Mouse (Mus musculus) hindbrain, embryonic 12.5 days (tissue): ENCODE measurements around the gene Polr2l. TPM values are rescaled to one million over a fixed set of nuclear protein-coding genes. Genes with fewer than 3 reads are reported as not detected.

Source experiments
- ATAC-seq: fragments of 200-750 bp; cut with Nextera tagmentation; 2 replicates; pipeline ENCODE4 v1.8.0; 2017; ENCODE audit warnings: moderate TSS enrichment; ENCODE audit not compliant: low FRiP score
- H3K27ac ChIP-seq: fragments of 300-500 bp; sonication (generic); 2 replicates; pipeline ENCODE4 v1.5.1; 2016; ENCODE audit warnings: mild to moderate bottlenecking
- H3K27me3 ChIP-seq: fragments of 300-500 bp; sonication (generic); 2 replicates; pipeline ENCODE4 v1.6.1; 2016; ENCODE audit warnings: mild to moderate bottlenecking
- H3K36me3 ChIP-seq: fragments of 300-500 bp; sonication (generic); 2 replicates; pipeline ENCODE4 v1.6.1; 2016; ENCODE audit warnings: mild to moderate bottlenecking
- H3K4me1 ChIP-seq: fragments of 300-500 bp; sonication (generic); 2 replicates; pipeline ENCODE4 v1.6.1; 2016
- H3K4me2 ChIP-seq: fragments of 300-500 bp; sonication (generic); replicated peaks from 2 replicates; pipeline ENCODE4 v1.6.1; 2016; ENCODE audit warnings: mild to moderate bottlenecking
- H3K4me3 ChIP-seq: fragments of 300-500 bp; sonication (generic); 2 replicates; pipeline ENCODE4 v1.5.1; 2016; ENCODE audit warnings: mild to moderate bottlenecking
- H3K9ac ChIP-seq: fragments of 300-500 bp; sonication (generic); 2 replicates; pipeline ENCODE4 v1.6.1; 2016; ENCODE audit warnings: mild to moderate bottlenecking, moderate library complexity
- H3K9me3 ChIP-seq: fragments of 300-500 bp; sonication (generic); replicated peaks from 2 replicates; pipeline ENCODE4 v1.6.1; 2016; ENCODE audit warnings: mild to moderate bottlenecking
- WGBS: fragments of 180-500 bp; shearing (Covaris S2); methylation state at CpG from one replicate; pipeline ENCODE4 v1.1.7; 2016; 5-methylcytosine and 5-hydroxymethylcytosine counted together
- polyA plus RNA-seq: library from polyadenylated mRNA; unstranded; fragments of >200 nt; fragmentation: Nextera tagmentation; extraction: Ambion mirVana; gene quantifications from 2 replicates; pipeline ENCODE4 v1.2.1, GENCODE M21; 2016

The Polr2l gene
- polyA plus RNA-seq, 1 experiment from 2014 or later, result 69.0 TPM

- Histone ChIP-seq H3K36me3 (peaks cover 34% of the 10 kb centered on the region), H3K4me2 (no peak overlapping the region), H3K4me1 (peaks cover 59% of the 10 kb centered on the region), H3K9ac (no peak overlapping the region), H3K4me3 (no peak overlapping the region), H3K27ac (no peak overlapping the region), H3K27me3 (peaks cover 18% of the 10 kb centered on the region), H3K9me3 (no peaks in the 10 kb centered on the region)
- ATAC-seq, result no peak
- 79% methylated on average over 6 of the region's 6 CpGs for WGBS
Observed at GRCm38 (mm10) chr7:141472226-141472625, 2.7 kb downstream of the Polr2l start.

DNA sequence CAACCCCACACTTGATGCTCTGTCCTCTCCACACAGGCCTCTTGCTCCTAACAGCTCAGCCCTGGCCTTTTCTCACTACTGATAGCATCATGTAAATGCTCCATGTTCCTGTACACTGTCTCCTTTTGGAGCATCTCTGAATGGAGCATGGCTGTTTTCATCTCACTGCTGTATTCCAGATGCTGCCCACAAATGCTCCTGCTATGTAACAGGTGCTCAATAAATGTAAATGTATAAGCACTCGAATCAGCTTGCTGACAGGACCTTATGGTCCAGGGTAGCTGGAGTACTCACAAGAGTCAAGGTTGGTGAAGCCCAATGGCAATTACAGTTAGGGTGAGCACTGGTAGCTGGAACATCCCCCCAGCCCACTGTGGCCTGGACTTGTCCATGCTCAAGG, 3.7 kb downstream of the Polr2l start:
- Histone ChIP-seq H3K9ac (no peak overlapping the region), H3K27me3 (peaks cover 14% of the 10 kb centered on the region), H3K4me1 (peaks cover 56% of the 10 kb centered on the region), H3K4me2 (no peak overlapping the region), H3K4me3 (no peak overlapping the region), H3K36me3 (peaks cover 34% of the 10 kb centered on the region), H3K27ac (no peak overlapping the region), H3K9me3 (no peaks in the 10 kb centered on the region)
- 98% methylated on average over 1 of the region's 1 CpGs for WGBS
- no peak for ATAC-seq

DNA sequence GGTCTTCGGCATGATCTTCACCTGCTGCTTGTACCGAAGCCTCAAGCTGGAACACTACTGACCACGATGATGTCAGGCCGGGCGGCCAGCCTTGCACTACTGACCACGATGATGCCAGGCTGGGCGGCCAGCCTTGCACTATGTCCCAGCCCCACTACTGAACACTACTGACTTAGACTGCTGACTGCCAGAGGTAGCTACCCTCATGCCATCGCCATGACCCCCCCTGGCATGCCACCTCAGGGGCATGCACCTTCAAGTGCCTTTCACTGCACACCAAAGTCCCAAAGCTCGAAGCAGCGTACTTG, 4.3 kb downstream of the Polr2l start:
- Histone ChIP-seq H3K4me1 (peaks cover 51% of the 10 kb centered on the region), H3K27me3 (peaks cover 14% of the 10 kb centered on the region), H3K4me3 (no peak overlapping the region), H3K4me2 (no peak overlapping the region), H3K9ac (no peak overlapping the region), H3K36me3 (peaks cover 34% of the 10 kb centered on the region), H3K9me3 (no peaks in the 10 kb centered on the region), H3K27ac (no peak overlapping the region)
- WGBS, result 92% methylated on average over 10 of the region's 10 CpGs
- ATAC-seq, result no peak

DNA sequence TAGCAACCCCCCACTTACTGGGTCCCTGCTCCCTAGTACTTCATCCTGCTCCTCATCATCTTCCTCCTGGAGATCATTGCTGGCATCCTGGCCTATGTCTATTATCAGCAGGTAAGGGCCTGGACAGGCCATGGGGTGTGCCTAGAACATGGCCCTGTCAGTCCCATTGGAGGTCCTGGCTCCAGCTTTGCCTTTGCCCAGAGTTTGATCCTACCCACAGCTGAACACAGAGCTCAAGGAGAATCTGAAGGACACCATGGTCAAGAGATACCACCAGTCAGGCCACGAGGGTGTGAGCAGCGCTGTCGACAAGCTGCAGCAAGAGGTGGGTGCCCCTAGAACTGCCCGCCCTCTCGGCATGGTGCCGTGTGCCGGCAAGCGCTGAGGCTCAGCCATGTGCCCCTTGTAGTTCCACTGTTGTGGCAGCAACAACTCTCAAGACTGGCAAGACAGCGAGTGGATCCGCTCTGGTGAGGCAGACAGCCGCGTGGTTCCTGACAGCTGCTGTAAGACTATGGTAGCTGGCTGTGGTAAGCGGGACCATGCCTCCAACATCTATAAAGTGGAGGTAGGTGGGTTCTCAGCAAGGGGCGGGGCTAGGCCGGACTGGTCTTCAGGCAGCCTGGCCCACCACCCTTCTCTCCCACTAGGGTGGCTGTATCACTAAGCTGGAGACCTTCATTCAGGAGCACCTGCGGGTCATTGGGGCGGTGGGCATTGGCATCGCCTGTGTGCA, 4.9 kb downstream of the Polr2l start:
- Histone ChIP-seq H3K4me2 (peak overlapping the region; percentile 65), H3K27ac (peak overlapping the region; percentile 5; the same call in 1 of the 2 replicates), H3K27me3 (peaks cover 18% of the 10 kb centered on the region), H3K9me3 (no peaks in the 10 kb centered on the region), H3K4me3 (no peak overlapping the region), H3K4me1 (peaks cover 54% of the 10 kb centered on the region), H3K36me3 (peaks cover 34% of the 10 kb centered on the region), H3K9ac (peak overlapping the region; percentile 77; the same call in 1 of the 2 replicates)
- 95% methylated on average over 18 of the region's 18 CpGs for WGBS
- ATAC-seq, result no peak

- Histone ChIP-seq H3K36me3 (peaks cover 34% of the 10 kb centered on the region), H3K4me1 (peaks cover 56% of the 10 kb centered on the region), H3K27ac (peak overlapping the region; percentile 92), H3K4me3 (peak overlapping the region; percentile 61), H3K27me3 (peaks cover 25% of the 10 kb centered on the region), H3K9me3 (no peaks in the 10 kb centered on the region), H3K4me2 (peak overlapping the region; percentile 65), H3K9ac (peak overlapping the region; percentile 77)
- ATAC-seq, result no peak
- WGBS, result 70% methylated on average over 6 of the region's 6 CpGs
Observed at GRCm38 (mm10) chr7:141469352-141469751, 5.6 kb downstream of the Polr2l start.

- H3K27me3 ChIP-seq, result peaks cover 32% of the 10 kb centered on the region
- peaks cover 49% of the 10 kb centered on the region for H3K4me1 ChIP-seq
- WGBS, result 20% methylated on average over 8 of the region's 8 CpGs
- peak; percentile 85 for ATAC-seq
- peaks cover 34% of the 10 kb centered on the region for H3K36me3 ChIP-seq
- H3K4me2 ChIP-seq, result peak overlapping the region; percentile 65
- H3K4me3 ChIP-seq, result peak overlapping the region; percentile 61
- H3K27ac ChIP-seq, result peak overlapping the region; percentile 92
- peak overlapping the region; percentile 77 for H3K9ac ChIP-seq
- H3K9me3 ChIP-seq, result no peaks in the 10 kb centered on the region
Observed at GRCm38 (mm10) chr7:141468522-141469211, 6.3 kb downstream of the Polr2l start.

DNA sequence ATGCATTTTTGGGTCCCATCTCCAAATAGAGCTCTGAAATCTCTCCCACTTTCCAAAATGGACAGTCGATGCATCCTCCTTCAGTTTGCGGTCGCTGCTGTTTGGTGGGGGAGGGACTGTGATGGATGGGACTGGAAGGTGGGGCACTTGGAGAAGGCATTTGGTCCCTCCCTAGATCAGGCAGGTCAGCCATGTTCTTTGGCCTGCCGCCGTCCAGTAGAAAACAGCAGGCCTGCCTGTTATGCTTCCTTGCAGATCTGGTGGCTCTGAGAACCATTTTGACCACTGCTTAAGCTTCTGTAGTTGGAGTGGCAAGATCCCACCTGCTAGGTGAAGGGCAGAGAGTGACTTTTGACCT, 6.8 kb downstream of the Polr2l start:
- H3K27me3 ChIP-seq, result peaks cover 37% of the 10 kb centered on the region
- WGBS, result 19% methylated on average over 5 of the region's 5 CpGs
- H3K4me1 ChIP-seq, result peaks cover 45% of the 10 kb centered on the region
- H3K27ac ChIP-seq, result peak overlapping the region; percentile 92
- H3K4me3 ChIP-seq, result peak overlapping the region; percentile 61
- peak overlapping the region; percentile 65 for H3K4me2 ChIP-seq
- peak; percentile 38 for ATAC-seq
- H3K36me3 ChIP-seq, result peaks cover 34% of the 10 kb centered on the region
- H3K9ac ChIP-seq, result peak overlapping the region; percentile 77
- no peaks in the 10 kb centered on the region for H3K9me3 ChIP-seq

DNA sequence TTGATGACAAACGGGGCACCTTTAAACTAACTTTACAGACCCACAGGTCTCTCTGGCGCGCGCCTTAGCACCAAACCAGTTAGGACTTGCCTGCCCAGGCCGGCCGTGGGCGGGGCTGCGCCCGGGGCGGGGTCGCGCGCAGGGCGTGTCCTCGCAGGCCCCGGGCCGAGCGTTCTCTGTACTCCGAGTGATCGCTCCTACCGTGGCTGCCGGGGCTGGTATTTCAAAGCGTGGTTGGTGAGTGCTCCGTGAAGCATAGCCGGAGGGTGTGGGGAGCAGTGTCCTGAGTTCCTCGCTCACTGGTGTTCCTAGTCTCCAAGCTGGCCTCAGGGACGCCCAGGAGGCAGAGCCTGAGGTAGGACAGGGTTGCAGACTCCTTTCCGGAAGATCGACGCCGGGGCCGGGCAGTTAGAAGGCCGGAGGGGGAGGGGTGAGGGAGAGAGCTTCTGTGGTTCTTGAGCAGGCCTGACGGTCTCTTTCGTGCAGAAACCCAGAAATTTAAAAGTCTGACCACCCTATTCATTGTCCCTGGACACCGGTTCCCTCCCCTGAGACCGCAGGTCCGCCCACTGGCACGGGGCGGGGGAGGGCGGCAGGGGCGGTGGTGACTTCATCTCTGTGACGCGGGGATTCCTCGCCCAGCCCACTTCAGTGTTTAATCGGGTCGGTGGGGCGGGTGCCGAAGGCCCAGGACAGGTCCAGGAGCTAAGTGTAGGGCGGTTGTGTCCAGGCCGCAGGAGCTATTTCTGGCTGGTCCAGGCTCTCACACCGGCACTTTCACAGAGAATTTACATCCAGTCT, 7.5 kb downstream of the Polr2l start, which contains the start of gene Cd151:
Gene Cd151 (plus strand): TSS at position 163 of the 801 bp plus-strand sequence.
- Histone ChIP-seq H3K9me3 (no peaks in the 10 kb centered on the region), H3K9ac (peak within 1 kb of the TSS; percentile 77), H3K4me2 (peak within 1 kb of the TSS; percentile 65), H3K4me1 (peaks cover 45% of the 10 kb centered on the region), H3K4me3 (peak within 1 kb of the TSS; percentile 61), H3K27me3 (peaks cover 45% of the 10 kb centered on the region), H3K27ac (peak within 1 kb of the TSS; percentile 92), H3K36me3 (peaks cover 29% of the 10 kb centered on the region)
- WGBS, result under 1% methylated on average over 52 of the region's 52 CpGs
- peak; percentile 59 for ATAC-seq

- no peaks in the 10 kb centered on the region for H3K9me3 ChIP-seq
- 65% methylated on average over 10 of the region's 10 CpGs for WGBS
- H3K4me2 ChIP-seq, result peak overlapping the region; percentile 65
- peaks cover 52% of the 10 kb centered on the region for H3K4me1 ChIP-seq
- peak overlapping the region; percentile 61 for H3K4me3 ChIP-seq
- no peak for ATAC-seq
- H3K36me3 ChIP-seq, result peaks cover 23% of the 10 kb centered on the region
- H3K27ac ChIP-seq, result peak overlapping the region; percentile 92; the same call in 1 of the 2 replicates
- H3K9ac ChIP-seq, result peak overlapping the region; percentile 77
- peaks cover 52% of the 10 kb centered on the region for H3K27me3 ChIP-seq
Observed at GRCm38 (mm10) chr7:141466607-141467148, 8.3 kb downstream of the Polr2l start.

DNA sequence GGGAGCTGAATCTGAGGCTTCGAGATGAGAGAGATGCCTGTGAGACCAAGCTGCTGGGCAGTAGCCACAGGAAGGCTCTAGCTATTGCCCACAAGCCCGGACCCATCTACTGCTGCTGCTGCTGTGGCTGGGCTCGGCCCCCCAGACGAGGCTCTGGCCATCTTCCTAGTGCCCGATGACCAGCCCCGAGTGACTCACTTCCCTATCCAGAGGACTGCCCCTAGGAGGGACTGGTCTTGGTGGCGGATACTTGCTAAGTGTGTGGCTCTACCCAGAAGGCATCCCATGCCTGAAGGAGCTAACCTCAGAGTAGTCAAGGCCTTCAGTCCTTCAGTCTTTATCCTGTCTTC, 8.9 kb downstream of the Polr2l start:
- Histone ChIP-seq H3K36me3 (peaks cover 17% of the 10 kb centered on the region), H3K27me3 (peaks cover 59% of the 10 kb centered on the region), H3K4me2 (no peak overlapping the region; the same call in 1 of the 2 replicates), H3K27ac (no peak overlapping the region), H3K9ac (no peak overlapping the region), H3K9me3 (no peaks in the 10 kb centered on the region), H3K4me3 (no peak overlapping the region), H3K4me1 (peaks cover 55% of the 10 kb centered on the region)
- ATAC-seq, result no peak
- 74% methylated on average over 7 of the region's 7 CpGs for WGBS

DNA sequence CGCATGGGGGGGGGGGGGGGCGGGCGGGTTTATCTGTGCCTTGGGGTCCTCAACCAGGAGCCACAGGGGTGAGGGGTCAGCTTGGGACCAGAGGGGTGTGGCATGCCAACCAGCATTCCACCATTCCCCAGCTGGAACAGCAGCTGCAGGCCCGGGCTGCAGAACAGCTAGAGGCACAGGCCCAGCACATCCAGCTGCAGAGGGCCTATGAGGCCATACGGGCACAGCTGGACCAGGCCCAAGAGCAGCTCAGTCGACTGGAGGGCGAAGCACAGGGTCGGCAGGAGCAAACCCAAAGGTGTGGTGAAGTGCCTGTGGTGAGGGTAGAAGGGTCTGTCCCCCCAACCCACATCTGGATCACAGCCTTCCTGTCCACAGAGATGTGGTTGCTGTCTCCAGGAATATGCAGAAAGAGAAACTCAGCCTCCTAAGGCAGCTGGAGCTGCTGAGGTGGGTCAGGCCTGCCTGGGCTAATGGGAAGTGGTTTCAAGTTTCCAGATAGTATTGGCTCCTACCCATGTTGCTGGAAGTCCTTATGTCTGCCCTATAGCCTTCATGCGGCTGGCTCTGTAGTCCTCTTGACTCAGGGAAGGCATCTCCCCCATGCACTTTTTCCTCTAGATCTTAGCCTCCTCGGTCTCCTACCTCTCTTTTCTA, 9.4 kb downstream of the Polr2l start:
- no peaks in the 10 kb centered on the region for H3K9me3 ChIP-seq
- WGBS, result 43% methylated on average over 8 of the region's 10 CpGs
- peak overlapping the region; percentile 40; the same call in 1 of the 2 replicates for H3K4me2 ChIP-seq
- H3K9ac ChIP-seq, result no peak overlapping the region
- no peak overlapping the region for H3K4me3 ChIP-seq
- peaks cover 55% of the 10 kb centered on the region for H3K4me1 ChIP-seq
- peaks cover 12% of the 10 kb centered on the region for H3K36me3 ChIP-seq
- no peak overlapping the region for H3K27ac ChIP-seq
- peaks cover 64% of the 10 kb centered on the region for H3K27me3 ChIP-seq
- no peak for ATAC-seq
